Mouse (Mus musculus): ENCODE measurements around the gene Golt1a. TPM values are rescaled to one million over a fixed set of nuclear protein-coding genes. Genes with fewer than 3 reads are reported as not detected.

Golt1a gene
- polyA plus RNA-seq (2017; shearing (Covaris generic)): not detected

DNA sequence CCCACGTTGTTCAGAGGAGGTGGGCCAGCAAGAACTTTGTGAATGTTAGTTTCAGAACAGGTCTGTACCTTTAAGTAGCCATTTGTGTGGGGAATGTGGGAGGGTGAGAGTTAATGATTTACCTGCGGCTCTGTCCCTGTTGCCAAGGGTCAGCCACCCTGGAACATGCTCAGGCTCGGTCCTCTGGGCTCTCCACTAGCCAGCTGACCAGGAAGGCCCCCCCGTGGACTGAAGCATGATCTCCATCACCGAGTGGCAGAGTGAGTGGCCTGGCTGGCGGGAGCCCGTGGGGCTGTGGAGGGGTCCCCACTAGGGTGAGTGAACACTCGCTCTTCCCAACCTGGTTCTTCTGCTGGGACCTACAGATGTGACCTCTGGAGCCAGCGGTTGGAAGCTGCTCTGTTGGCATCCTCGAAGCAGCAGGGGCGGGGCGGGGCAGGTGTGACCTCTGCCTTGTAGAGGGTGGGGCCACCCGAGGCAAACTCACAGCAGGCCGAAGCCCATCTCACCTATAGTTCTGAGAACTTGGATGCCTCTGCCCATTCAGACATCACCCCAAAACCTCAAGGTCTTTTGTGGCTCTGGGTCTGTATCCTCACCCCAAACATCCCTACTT lies at the start of gene Golt1a:
Golt1a (plus strand) TSS at position 149 of the 616 bp plus-strand sequence.

DNA sequence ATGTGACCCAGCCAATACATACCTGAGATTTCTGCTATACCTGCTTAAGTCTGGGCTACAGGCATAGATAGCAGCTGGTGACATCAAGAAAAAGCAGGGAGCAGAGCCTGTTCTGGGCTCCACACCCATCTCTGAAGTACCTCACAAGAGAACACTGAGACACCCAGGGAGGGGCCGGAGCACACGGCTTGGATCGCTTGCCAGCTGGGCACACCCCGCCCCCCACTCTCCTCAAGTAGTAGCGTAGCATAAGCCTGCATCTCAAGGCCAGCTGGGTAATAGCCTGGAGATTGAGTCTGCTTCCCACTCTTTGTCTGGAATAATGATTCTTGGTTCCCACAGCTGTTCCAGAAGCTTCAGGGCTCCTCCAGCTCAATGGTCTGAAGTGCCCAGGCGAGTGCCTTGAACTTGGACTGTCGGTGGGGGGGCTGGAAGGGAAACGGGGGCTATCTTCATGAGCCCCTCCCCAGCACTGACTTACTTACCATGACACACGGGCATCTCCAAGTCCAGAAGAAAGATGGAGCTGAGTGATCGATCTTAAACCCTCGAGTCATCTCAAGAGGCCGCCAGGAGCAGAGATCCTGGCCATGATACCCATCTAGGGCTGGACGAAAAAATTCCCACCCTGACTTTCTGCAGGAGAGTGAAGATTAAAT lies 11.8 kb downstream of the Golt1a start, which contains the start of gene Kiss1:
Kiss1 (plus strand) TSS at position 609 of the 659 bp plus-strand sequence.

DNA sequence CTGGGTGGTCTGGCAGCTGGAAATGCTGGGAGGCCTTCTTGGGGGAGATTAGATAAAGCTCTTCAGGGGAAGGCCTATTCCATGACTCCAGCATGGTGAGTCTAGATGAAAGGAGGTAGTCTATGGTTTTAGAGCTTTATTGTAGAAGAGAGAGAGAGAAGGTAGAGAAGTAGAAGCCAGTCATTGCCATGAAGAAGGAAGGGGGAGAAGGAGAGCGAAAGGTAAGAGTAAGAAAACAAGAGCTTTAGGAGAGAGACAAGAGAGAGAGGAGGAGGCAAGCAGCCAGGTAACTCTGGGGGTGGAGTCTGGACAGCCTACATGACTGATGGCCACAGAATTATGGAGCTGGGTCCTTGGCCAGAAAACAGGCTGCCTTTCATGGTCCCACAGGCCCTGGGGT lies 40.6 kb downstream of the Golt1a start, which contains the start of gene Ren1:
Ren1 (plus strand) TSS at position 301 of the 400 bp plus-strand sequence.

DNA sequence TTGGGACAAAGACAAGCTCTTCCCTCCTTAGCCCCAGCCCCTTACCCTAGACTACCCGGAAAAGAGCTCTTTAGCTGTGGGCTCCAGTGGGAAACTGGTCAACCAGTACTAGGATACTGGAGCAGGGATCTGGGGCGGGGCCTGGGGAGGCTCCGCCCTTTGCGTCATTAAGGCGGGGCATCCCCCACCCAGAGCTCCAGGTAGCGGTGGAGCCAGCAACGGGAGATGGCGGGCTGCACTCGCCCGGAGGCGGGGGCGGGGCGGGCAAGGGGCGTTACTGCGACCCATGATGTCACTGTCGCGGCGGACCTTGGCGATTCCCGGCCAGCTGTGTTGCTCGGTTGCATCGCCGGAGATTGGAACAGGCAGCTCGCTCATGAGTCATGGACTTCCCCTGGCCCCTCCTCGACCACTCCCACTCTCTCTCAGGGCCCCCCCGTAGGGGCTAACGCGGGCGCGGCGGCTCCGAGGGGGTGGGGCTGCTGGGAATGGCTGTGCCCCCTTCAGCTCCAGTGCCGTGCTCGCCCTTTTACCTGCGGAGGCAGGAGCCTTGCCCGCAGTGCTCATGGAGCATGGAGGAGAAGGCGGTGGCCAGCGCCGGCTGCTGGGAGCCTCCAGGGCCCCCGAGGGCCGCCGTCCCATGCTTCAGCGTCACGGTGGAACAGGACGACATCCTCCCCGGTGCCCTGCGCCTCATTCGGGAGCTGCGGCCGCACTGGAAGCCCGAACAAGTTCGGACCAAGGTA lies 53.8 kb downstream of the Golt1a start, which contains the start of gene Etnk2:
Etnk2 (plus strand) TSS at position 297 of the 746 bp plus-strand sequence.

Other genes starting within 250 kb of the Golt1a start
- 72.9 TPM for gene Ppp1r15b, start 178.7 kb upstream of the Golt1a start, polyA plus RNA-seq (2017; shearing (Covaris generic))
- gene Plekha6, start 145.6 kb upstream of the Golt1a start, polyA plus RNA-seq (2017; shearing (Covaris generic)): 3.6 TPM
- gene Kiss1, start 12.1 kb downstream of the Golt1a start, polyA plus RNA-seq (2017; shearing (Covaris generic)): not detected
- not detected for gene Ren1, start 40.7 kb downstream of the Golt1a start, polyA plus RNA-seq (2017; shearing (Covaris generic))
- not detected for gene Etnk2, start 53.8 kb downstream of the Golt1a start, polyA plus RNA-seq (2017; shearing (Covaris generic))
- gene Sox13, start 114.6 kb downstream of the Golt1a start, polyA plus RNA-seq (2017; shearing (Covaris generic)): not detected